Mouse (Mus musculus) ovary, postnatal 36 days (tissue): ENCODE measurements around the gene Slc17a8.

ENCODE experiments used
- DNase-seq: peaks from one replicate; pipeline ENCODE4 v3.0.0; 2022; ENCODE audit warnings: low spot score, mixed read lengths

Gene Slc17a8

DNA sequence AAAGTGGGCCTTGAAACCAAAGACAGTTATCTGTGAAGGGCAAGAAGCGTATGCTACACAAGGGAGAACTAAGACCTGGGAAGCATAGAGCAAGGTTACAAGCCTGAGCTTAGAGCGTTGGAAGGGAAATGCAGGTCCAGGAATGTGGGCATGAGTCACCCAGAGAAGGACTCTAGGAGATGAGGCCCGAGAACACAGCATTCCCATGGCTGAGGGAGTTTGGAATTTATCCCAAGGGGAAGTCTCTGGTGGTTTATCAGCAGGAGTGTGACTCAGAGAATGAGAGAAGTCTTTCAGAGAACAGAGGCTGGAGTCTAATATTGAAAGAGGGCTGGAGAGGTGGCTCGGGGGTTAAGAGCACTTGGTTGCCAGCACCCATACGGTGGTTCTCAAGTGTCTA, 94.0 kb downstream of the Slc17a8 start:
- DNase-seq: no peak

DNA sequence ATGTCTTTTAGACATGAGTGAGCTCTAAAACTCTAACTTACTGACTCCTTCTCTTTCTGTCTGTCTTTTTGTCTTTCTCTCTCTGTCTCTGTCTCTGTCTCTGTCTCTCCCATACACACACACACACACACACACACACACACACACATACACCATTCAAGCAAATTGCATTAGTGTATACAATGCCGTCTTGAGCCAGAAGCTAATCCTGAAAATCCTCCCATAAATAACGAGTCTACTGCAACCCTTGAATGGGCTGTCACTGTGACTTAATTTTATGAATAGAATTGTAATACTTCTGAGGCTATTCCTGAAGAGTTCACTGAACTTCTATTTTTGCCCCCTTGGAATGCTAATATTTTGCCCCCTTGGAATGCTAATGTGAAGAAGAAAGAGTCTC, 95.2 kb downstream of the Slc17a8 start:
- DNase-seq: no peak
